Mouse (Mus musculus): ENCODE results near the gene Lmbr1. TPM values are rescaled to one million over a fixed set of nuclear protein-coding genes. Genes with fewer than 3 reads are reported as not detected.
"Not testable (repeated sequence)": the region's sequence is repeated elsewhere in the genome, so short reads cannot be mapped to it uniquely, and the experiment has no call there.

Lmbr1 gene
- polyA plus RNA-seq (2015; fragmentation: Nextera tagmentation; extraction: Ambion mirVana): 44.0 and 46.2 TPM in 2 replicates

DNA sequence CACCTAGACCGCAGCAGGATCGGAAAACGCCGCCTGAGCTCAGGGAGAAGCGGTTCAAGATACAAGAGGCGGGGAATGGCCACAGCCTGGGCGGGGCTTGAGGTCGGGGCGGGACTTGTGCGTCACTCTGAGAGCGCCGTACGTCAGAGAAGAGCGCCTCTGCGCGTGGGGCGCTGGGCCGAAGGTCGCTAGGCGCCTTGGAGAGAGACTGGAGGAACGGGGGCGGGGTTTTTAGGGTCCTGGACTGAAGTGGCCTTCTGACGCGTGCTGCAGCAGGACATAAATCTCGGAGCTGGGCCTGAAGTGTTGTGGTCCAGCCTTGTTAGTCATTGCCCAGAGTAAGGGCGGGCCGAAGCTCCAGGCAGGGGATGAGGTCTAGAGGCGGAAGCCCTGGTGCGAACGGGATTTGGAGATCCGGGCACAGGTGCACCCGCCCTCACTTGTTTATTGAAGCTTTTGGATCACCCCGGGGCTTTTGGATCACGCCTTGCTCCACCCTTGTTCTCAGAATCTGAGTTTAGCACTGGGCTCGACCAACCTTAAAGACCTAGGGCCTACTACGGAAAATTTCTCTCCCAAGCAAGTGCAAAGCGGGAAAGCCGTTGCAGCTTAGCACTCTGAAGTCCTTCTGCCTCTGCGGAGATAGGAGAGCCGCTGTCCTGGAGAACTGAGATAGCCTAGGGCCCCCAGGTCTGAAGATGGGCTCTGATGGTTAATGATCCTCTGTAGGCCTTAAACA lies at the start of gene Lmbr1:
Gene Lmbr1 (minus strand): TSS at position 93 of the 739 bp plus-strand sequence.
- Histone ChIP-seq H3K4me3 (ENCODE audit: low read depth, low read length) (peak within 1 kb of the TSS; percentile 94), H3K36me3 (ENCODE audit: control insufficient read depth, insufficient read depth, low read length) (no peaks in the 10 kb centered on the region), H3K9me3 (replicated peaks; ENCODE audit: control insufficient read depth, low read length, poor library complexity, severe bottlenecking) (no peaks in the 10 kb centered on the region), H3K27ac (ENCODE audit: low read length) (peak within 1 kb of the TSS; percentile 84), H3K9ac (ENCODE audit: low read depth, low read length) (peak within 1 kb of the TSS; percentile 97), H3K27me3 (ENCODE audit: control insufficient read depth, insufficient read depth, low read depth, low read length) (no peaks in the 10 kb centered on the region), H3K4me1 (ENCODE audit: control insufficient read depth, insufficient read depth, low read length) (peaks cover 12% of the 10 kb centered on the region), H3K4me2 (ENCODE audit: low read length) (peak within 1 kb of the TSS; percentile 95)
- peak; percentile 97 for ATAC-seq
- WGBS: 2% methylated on average over 40 of the region's 40 CpGs

DNA sequence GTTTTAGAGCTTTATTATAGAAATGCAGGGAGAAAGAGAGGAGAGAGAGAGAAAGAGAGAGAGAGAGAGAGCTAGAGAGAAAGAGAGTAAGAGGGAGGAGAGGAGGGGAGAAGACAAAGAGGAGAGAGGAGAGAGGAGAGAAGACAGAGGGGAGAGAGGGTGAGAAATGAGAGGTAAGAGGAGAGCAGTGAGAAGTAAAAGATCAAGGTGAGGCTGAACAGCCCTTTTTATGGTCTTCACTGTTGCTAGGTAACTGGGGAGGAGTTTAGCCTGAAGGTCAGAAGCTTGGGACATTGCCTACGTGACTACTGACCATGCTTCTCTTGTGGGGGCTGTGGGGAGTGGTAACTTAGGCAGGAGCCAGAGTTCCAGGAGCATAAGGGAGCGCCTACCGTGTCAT lies 45.1 kb upstream of the Lmbr1 start:
- H3K27me3 ChIP-seq (ENCODE audit: control insufficient read depth, insufficient read depth, low read depth, low read length); H3K4me1 ChIP-seq (ENCODE audit: control insufficient read depth, insufficient read depth, low read length); H3K27ac ChIP-seq (ENCODE audit: low read length); H3K36me3 ChIP-seq (ENCODE audit: control insufficient read depth, insufficient read depth, low read length); H3K4me3 ChIP-seq (ENCODE audit: low read depth, low read length); ATAC-seq; H3K9ac ChIP-seq (ENCODE audit: low read depth, low read length); H3K9me3 ChIP-seq (replicated peaks; ENCODE audit: control insufficient read depth, low read length, poor library complexity, severe bottlenecking); H3K4me2 ChIP-seq (ENCODE audit: low read length): not testable (repeated sequence)
- 63% methylated on average over 3 of the region's 3 CpGs for WGBS

DNA sequence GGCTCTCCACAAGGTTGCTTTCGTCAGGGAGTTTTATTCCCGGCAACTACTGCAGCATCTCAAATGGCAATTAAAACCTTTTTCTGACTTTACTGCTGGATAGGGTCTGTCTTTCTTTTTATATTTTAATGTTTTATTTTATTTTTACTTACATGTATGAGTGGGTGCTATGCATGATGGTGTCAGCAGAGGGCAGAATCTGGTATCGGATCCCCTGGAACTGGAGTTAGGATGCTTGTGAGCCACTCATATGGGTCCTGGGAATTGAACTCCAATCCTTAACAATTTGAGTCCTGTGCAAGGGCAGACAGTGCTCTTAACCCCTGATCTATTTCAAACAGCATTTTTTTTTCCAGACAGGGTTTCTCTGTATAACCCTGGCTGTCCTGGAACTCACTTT lies 34.9 kb upstream of the Lmbr1 start:
- no peaks in the 10 kb centered on the region for H3K27me3 ChIP-seq (ENCODE audit: control insufficient read depth, insufficient read depth, low read depth, low read length)
- H3K9me3 ChIP-seq (replicated peaks; ENCODE audit: control insufficient read depth, low read length, poor library complexity, severe bottlenecking): no peaks in the 10 kb centered on the region; the same call in 1 of the 2 replicates
- no peaks in the 10 kb centered on the region for H3K36me3 ChIP-seq (ENCODE audit: control insufficient read depth, insufficient read depth, low read length)
- H3K4me2 ChIP-seq (ENCODE audit: low read length): no peak overlapping the region
- no peaks in the 10 kb centered on the region for H3K4me1 ChIP-seq (ENCODE audit: control insufficient read depth, insufficient read depth, low read length)
- no peak overlapping the region for H3K9ac ChIP-seq (ENCODE audit: low read depth, low read length)
- no peak overlapping the region for H3K4me3 ChIP-seq (ENCODE audit: low read depth, low read length)
- no peak for ATAC-seq
- 87% methylated on average over 3 of the region's 3 CpGs for WGBS
- no peak overlapping the region for H3K27ac ChIP-seq (ENCODE audit: low read length)

DNA sequence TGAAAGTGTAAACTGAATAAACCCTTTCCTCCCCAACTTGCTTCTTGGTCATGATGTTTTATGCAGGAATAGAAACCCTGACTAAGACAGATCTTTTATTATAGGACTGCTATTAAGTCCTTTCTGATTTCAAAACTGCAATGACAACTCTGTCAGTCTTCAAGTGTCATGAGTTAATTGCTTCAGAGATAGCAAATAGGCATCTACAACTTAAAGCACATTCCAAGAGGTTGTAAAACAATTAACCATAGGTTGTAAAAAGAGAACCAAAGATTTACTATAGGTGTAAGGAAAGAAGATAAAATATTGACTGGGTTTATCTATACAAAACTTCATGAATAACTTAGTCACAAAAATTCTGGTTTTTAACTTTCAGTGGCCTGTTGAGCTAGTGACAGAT lies 32.7 kb upstream of the Lmbr1 start:
- H3K9me3 ChIP-seq (replicated peaks; ENCODE audit: control insufficient read depth, low read length, poor library complexity, severe bottlenecking): no peaks in the 10 kb centered on the region
- no peak overlapping the region for H3K27ac ChIP-seq (ENCODE audit: low read length)
- no peaks in the 10 kb centered on the region for H3K27me3 ChIP-seq (ENCODE audit: control insufficient read depth, insufficient read depth, low read depth, low read length)
- H3K9ac ChIP-seq (ENCODE audit: low read depth, low read length): no peak overlapping the region
- no peak for ATAC-seq
- H3K4me2 ChIP-seq (ENCODE audit: low read length): no peak overlapping the region
- H3K4me3 ChIP-seq (ENCODE audit: low read depth, low read length): no peak overlapping the region
- no peaks in the 10 kb centered on the region for H3K36me3 ChIP-seq (ENCODE audit: control insufficient read depth, insufficient read depth, low read length)
- no peaks in the 10 kb centered on the region for H3K4me1 ChIP-seq (ENCODE audit: control insufficient read depth, insufficient read depth, low read length)

- H3K4me1 ChIP-seq (ENCODE audit: control insufficient read depth, insufficient read depth, low read length): no peaks in the 10 kb centered on the region
- H3K4me2 ChIP-seq (ENCODE audit: low read length): no peak overlapping the region
- no peak for ATAC-seq
- WGBS: 65% methylated on average over 4 of the region's 4 CpGs
- H3K4me3 ChIP-seq (ENCODE audit: low read depth, low read length): no peak overlapping the region
- no peaks in the 10 kb centered on the region for H3K36me3 ChIP-seq (ENCODE audit: control insufficient read depth, insufficient read depth, low read length)
- no peak overlapping the region for H3K9ac ChIP-seq (ENCODE audit: low read depth, low read length)
- no peak overlapping the region for H3K27ac ChIP-seq (ENCODE audit: low read length)
- no peaks in the 10 kb centered on the region for H3K9me3 ChIP-seq (replicated peaks; ENCODE audit: control insufficient read depth, low read length, poor library complexity, severe bottlenecking)
- H3K27me3 ChIP-seq (ENCODE audit: control insufficient read depth, insufficient read depth, low read depth, low read length): no peaks in the 10 kb centered on the region
These were observed 20.2 kb upstream of the Lmbr1 start for GRCm38 (mm10) chr5:29398427-29398826.

DNA sequence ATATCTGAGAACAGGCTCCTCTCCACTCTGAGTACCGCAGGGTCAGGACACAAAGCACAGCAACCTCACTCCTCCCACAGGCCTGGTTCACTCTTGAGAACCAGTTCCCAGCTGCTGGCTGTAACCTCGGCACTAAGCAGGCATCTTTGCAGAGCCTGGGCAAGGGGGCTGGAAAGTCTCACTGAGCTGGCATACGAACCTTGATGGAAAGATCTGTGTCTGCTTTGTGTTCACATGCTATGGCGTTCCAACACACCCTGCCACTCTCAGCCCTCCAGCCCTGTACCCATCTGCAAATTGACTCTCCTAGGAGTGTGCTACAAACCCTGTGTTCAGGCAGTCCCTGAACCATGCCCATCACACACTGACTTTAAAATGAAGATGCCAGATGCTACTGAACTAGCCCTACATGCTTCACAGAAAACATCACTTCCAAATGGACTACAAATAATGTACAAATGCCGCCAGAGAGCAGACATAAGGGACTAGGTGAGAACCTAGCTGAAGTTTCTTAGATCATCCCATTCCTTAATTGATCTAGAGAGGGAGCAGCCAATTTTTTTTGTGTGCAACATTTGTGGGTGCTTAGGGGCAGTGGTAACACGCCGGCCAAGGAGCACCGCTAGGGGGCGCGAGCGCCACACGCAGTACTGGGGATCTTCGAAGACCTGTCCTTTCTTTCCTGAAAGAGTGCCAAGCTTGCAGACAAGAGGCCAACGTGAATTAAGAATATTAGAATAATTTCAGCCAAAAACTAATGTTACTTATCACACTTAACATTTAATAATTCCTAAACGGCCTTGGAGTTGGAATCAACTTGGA lies 11.0 kb upstream of the Lmbr1 start:
- ATAC-seq: 0 out of 2 replicates have a peak, but pooled peaks have one; percentile 45
- Histone ChIP-seq H3K9ac (ENCODE audit: low read depth, low read length) (no peak overlapping the region), H3K4me2 (ENCODE audit: low read length) (no peak overlapping the region), H3K27ac (ENCODE audit: low read length) (no peak overlapping the region), H3K4me1 (ENCODE audit: control insufficient read depth, insufficient read depth, low read length) (no peaks in the 10 kb centered on the region), H3K4me3 (ENCODE audit: low read depth, low read length) (no peak overlapping the region), H3K9me3 (replicated peaks; ENCODE audit: control insufficient read depth, low read length, poor library complexity, severe bottlenecking) (no peaks in the 10 kb centered on the region), H3K27me3 (ENCODE audit: control insufficient read depth, insufficient read depth, low read depth, low read length) (no peaks in the 10 kb centered on the region; the same call in 1 of the 2 replicates), H3K36me3 (ENCODE audit: control insufficient read depth, insufficient read depth, low read length) (no peaks in the 10 kb centered on the region)
- WGBS: 23% methylated on average over 15 of the region's 15 CpGs

DNA sequence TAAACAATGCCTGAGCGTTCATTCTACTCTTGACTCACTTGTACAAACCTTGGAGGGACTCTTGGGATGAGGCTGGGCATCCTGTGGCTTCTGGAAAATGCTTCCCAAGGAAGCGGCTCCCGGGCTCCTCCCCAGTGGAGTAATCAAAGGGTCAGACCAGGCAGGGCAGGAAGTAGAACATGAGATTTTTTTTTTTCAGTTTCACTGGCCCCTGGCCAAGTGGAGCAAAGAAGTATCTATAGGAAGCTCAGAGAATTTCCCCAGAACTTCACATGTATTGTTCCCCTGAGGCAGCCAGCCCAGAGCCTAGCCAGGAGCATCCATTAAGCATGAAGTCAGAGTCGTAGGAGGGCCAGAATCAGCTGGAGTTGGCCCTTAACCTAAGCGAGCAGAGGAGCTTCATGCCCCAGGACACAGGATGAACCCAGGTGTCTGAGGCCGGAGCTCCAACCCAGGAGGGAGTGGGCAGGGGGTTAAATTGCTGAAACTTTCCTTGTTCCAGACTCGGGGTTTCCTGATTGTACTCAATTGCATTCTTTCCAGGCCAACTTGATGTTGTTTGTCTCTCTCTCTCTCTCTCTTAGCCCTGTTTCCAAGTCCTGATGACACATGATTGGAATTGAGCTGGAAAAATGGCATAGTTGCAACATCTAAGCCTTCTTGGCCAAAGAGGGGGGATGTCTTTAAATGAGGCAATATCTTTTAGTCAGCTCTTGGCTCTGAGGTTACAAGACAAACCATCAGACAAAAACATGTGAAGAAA lies 10.2 kb upstream of the Lmbr1 start:
- no peaks in the 10 kb centered on the region for H3K4me1 ChIP-seq (ENCODE audit: control insufficient read depth, insufficient read depth, low read length)
- 55% methylated on average over 7 of the region's 7 CpGs for WGBS
- no peak overlapping the region for H3K4me3 ChIP-seq (ENCODE audit: low read depth, low read length)
- no peak for ATAC-seq
- H3K27me3 ChIP-seq (ENCODE audit: control insufficient read depth, insufficient read depth, low read depth, low read length): no peaks in the 10 kb centered on the region; the same call in 1 of the 2 replicates
- H3K27ac ChIP-seq (ENCODE audit: low read length): no peak overlapping the region
- H3K36me3 ChIP-seq (ENCODE audit: control insufficient read depth, insufficient read depth, low read length): no peaks in the 10 kb centered on the region
- no peak overlapping the region for H3K4me2 ChIP-seq (ENCODE audit: low read length)
- H3K9me3 ChIP-seq (replicated peaks; ENCODE audit: control insufficient read depth, low read length, poor library complexity, severe bottlenecking): no peaks in the 10 kb centered on the region
- no peak overlapping the region for H3K9ac ChIP-seq (ENCODE audit: low read depth, low read length)

DNA sequence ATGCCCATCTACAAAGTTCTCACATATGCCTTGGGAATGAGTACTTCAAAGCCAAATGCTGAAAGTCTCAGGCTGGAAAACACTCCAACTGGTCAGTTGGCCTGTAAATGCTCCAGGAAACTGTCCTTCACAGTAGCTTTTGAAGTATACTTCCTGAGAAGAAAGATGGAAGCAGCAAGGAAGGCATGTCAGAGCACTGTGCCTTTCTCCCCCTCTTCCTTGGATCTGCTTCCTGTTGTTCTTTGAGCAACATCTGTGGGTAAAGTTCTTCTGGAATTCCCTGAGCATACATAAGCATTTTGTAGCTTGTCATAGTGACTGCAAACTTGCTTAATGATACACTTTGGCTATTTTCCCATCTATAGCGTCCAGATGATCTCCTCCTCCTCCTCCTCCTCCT lies 9.4 kb upstream of the Lmbr1 start:
- H3K9me3 ChIP-seq (replicated peaks; ENCODE audit: control insufficient read depth, low read length, poor library complexity, severe bottlenecking): no peaks in the 10 kb centered on the region
- no peaks in the 10 kb centered on the region; the same call in 1 of the 2 replicates for H3K27me3 ChIP-seq (ENCODE audit: control insufficient read depth, insufficient read depth, low read depth, low read length)
- 83% methylated on average over 1 of the region's 1 CpGs for WGBS
- H3K4me3 ChIP-seq (ENCODE audit: low read depth, low read length): no peak overlapping the region
- no peaks in the 10 kb centered on the region for H3K4me1 ChIP-seq (ENCODE audit: control insufficient read depth, insufficient read depth, low read length)
- no peak overlapping the region for H3K9ac ChIP-seq (ENCODE audit: low read depth, low read length)
- H3K36me3 ChIP-seq (ENCODE audit: control insufficient read depth, insufficient read depth, low read length): no peaks in the 10 kb centered on the region
- no peak overlapping the region for H3K27ac ChIP-seq (ENCODE audit: low read length)
- no peak overlapping the region for H3K4me2 ChIP-seq (ENCODE audit: low read length)
- ATAC-seq: no peak
